Mouse (Mus musculus): ENCODE measurements at regions not wholly inside any gene's neighbourhood (a gene's known extent, or its start where the extent isn't known, plus 50 kb on each side); places are given as distances from the start of the nearest gene placed in this dataset.

- TF ChIP-seq CTCF (IDR thresholded peaks at IDR 0.05; ENCODE audit: control insufficient read depth, insufficient read depth, insufficient replicate concordance, low read depth, low read length) (no peak), POLR2A (IDR thresholded peaks at IDR 0.05; ENCODE audit: control insufficient read depth, low read depth, low read length) (no peak)
Observed at GRCm38 (mm10) chr2:138099777-138100176, 156.6 kb upstream of the Btbd3 start.
